Mouse (Mus musculus) CH12.LX (cell line): ENCODE results near the gene Arl5c. TPM values are rescaled to one million over a fixed set of nuclear protein-coding genes. Genes with fewer than 3 reads are reported as not detected.

Experiments used
- DNase-seq: peaks from one replicate; pipeline ENCODE4 v3.0.0-alpha.2; 2013; ENCODE audit errors: extremely low read depth
- H3K27ac ChIP-seq: 2 replicates; pipeline ENCODE4 v1.5.1; 2012; ENCODE audit warnings: low read depth, mild to moderate bottlenecking, control low read depth, moderate library complexity; ENCODE audit not compliant: insufficient read depth
- H3K27me3 ChIP-seq: replicated peaks from 2 replicates; pipeline ENCODE3; 2012; ENCODE audit warnings: inconsistent platforms
- H3K36me3 ChIP-seq, 2 experiments: replicated peaks in 1 of 2; 2 replicates each; pipeline versions ENCODE3 to v1.6.1; 2012; ENCODE audit warnings: inconsistent platforms in 1 of 2, low read length in 1 of 2, mild to moderate bottlenecking in 1 of 2, mixed read lengths in 1 of 2, moderate library complexity in 1 of 2; ENCODE audit not compliant: control insufficient read depth in 1 of 2, insufficient read depth in 1 of 2
- H3K4me1 ChIP-seq, 2 experiments: 2 replicates each; pipeline ENCODE4 v1.6.1; 2012; ENCODE audit warnings: inconsistent platforms in 1 of 2, moderate library complexity in 1 of 2; ENCODE audit not compliant: insufficient read depth in 2 of 2, control insufficient read depth in 1 of 2
- H3K4me2 ChIP-seq: 2 replicates; pipeline ENCODE4 v1.6.1; 2012; ENCODE audit warnings: low read depth, mild to moderate bottlenecking, control low read depth; ENCODE audit not compliant: poor library complexity, insufficient read depth, severe bottlenecking
- H3K4me3 ChIP-seq, 3 experiments: fragments of 150-350 bp in 1 of 3; sonication (generic) in 1 of 3; replicated peaks in 1 of 3; 2 replicates each; pipeline versions ENCODE3 to v1.5.1; 2011 to 2012; ENCODE audit warnings: low read depth in 2 of 3, low read length in 2 of 3, mild to moderate bottlenecking in 2 of 3, moderate library complexity in 2 of 3, control low read depth in 1 of 3, improper control_type of control experiment in 1 of 3, inconsistent platforms in 1 of 3, mixed read lengths in 1 of 3; ENCODE audit not compliant: poor library complexity in 1 of 3
- H3K79me2 ChIP-seq: replicated peaks from 2 replicates; pipeline ENCODE4 v1.6.1; 2012; ENCODE audit warnings: mild to moderate bottlenecking, moderate library complexity; ENCODE audit not compliant: control insufficient read depth, poor library complexity, insufficient read depth, severe bottlenecking; ENCODE audit errors: extremely low read depth
- H3K9ac ChIP-seq: 2 replicates; pipeline ENCODE4 v1.6.1; 2012; ENCODE audit warnings: low read depth, mild to moderate bottlenecking, control low read depth, moderate library complexity; ENCODE audit not compliant: insufficient read depth
- H3K9me3 ChIP-seq: replicated peaks from 2 replicates; pipeline ENCODE3; 2012; ENCODE audit warnings: low read length, inconsistent platforms, mixed read lengths
- BHLHE40 ChIP-seq: IDR thresholded peaks from 2 replicates; pipeline ENCODE4 v1.6.1; 2011; ENCODE audit warnings: mild to moderate bottlenecking, low read depth, low read length, improper control_type of control experiment
- CHD1 ChIP-seq: IDR thresholded peaks from 2 replicates; pipeline ENCODE4 v1.6.1; 2012; ENCODE audit warnings: low read depth, low read length, improper control_type of control experiment, inconsistent platforms
- CHD2 ChIP-seq: IDR thresholded peaks from 2 replicates; pipeline ENCODE4 v1.6.1; 2011; ENCODE audit warnings: low read length, improper control_type of control experiment
- CTCF ChIP-seq, 2 experiments: IDR thresholded peaks in 1 of 2; conservative IDR thresholded peaks in 1 of 2; 2 replicates each; pipeline ENCODE4 v1.5.1; 2011 to 2012; ENCODE audit warnings: low read depth in 2 of 2, low read length in 2 of 2, improper control_type of control experiment in 1 of 2, inconsistent platforms in 1 of 2, mild to moderate bottlenecking in 1 of 2, moderate library complexity in 1 of 2
- E2F4 ChIP-seq: IDR thresholded peaks from 2 replicates; pipeline ENCODE4 v1.6.1; 2011; ENCODE audit warnings: low read depth, low read length, improper control_type of control experiment; ENCODE audit not compliant: insufficient replicate concordance
- ELF1 ChIP-seq: IDR thresholded peaks from 2 replicates; pipeline ENCODE4 v1.6.1; 2014; ENCODE audit warnings: low read depth, mild to moderate bottlenecking, inconsistent platforms, low read length, improper control_type of control experiment
- EP300 ChIP-seq: IDR thresholded peaks from 2 replicates; pipeline ENCODE4 v1.6.1; 2011; ENCODE audit warnings: low read length, improper control_type of control experiment
- ETS1 ChIP-seq: conservative IDR thresholded peaks from 2 replicates; pipeline ENCODE4 v1.6.1; 2012; ENCODE audit warnings: low read depth, mild to moderate bottlenecking, inconsistent platforms, low read length, improper control_type of control experiment, moderate library complexity
- GABPA ChIP-seq: IDR thresholded peaks from 2 replicates; pipeline ENCODE4 v1.6.1; 2012; ENCODE audit warnings: low read depth, low read length, improper control_type of control experiment, inconsistent platforms; ENCODE audit not compliant: insufficient replicate concordance
- HCFC1 ChIP-seq: IDR thresholded peaks from 2 replicates; pipeline ENCODE4 v1.6.1; 2012; ENCODE audit warnings: low read depth, mild to moderate bottlenecking, inconsistent platforms, low read length, improper control_type of control experiment
- IRF4 ChIP-seq: IDR thresholded peaks from 2 replicates; pipeline ENCODE4 v1.6.1; 2014; ENCODE audit warnings: low read depth, mild to moderate bottlenecking, inconsistent platforms, low read length, improper control_type of control experiment
- JUN ChIP-seq: IDR thresholded peaks from 2 replicates; pipeline ENCODE4 v1.6.1; 2011; ENCODE audit warnings: low read depth, mild to moderate bottlenecking, low read length, improper control_type of control experiment, moderate library complexity; ENCODE audit not compliant: insufficient read depth
- JUND ChIP-seq: conservative IDR thresholded peaks from 2 replicates; pipeline ENCODE4 v1.6.1; 2011; ENCODE audit warnings: low read depth, low read length, improper control_type of control experiment
- KAT2A ChIP-seq: IDR thresholded peaks from 2 replicates; pipeline ENCODE4 v1.6.1; 2012; ENCODE audit warnings: low read length, improper control_type of control experiment, inconsistent platforms; ENCODE audit not compliant: insufficient replicate concordance
- MAFK ChIP-seq: IDR thresholded peaks from 2 replicates; pipeline ENCODE4 v1.6.1; 2011; ENCODE audit warnings: low read length, improper control_type of control experiment; ENCODE audit not compliant: insufficient replicate concordance
- MAX ChIP-seq: IDR thresholded peaks from 2 replicates; pipeline ENCODE4 v1.6.1; 2011; ENCODE audit warnings: low read length, improper control_type of control experiment
- MAZ ChIP-seq: IDR thresholded peaks from 2 replicates; pipeline ENCODE4 v1.6.1; 2012; ENCODE audit warnings: low read depth, mild to moderate bottlenecking, inconsistent platforms, low read length, improper control_type of control experiment, moderate library complexity
- MEF2A ChIP-seq: IDR thresholded peaks from 2 replicates; pipeline ENCODE4 v1.6.1; 2014; ENCODE audit warnings: low read depth, mild to moderate bottlenecking, inconsistent platforms, low read length, improper control_type of control experiment, borderline replicate concordance
- MXI1 ChIP-seq: IDR thresholded peaks from 2 replicates; pipeline ENCODE4 v1.6.1; 2011; ENCODE audit warnings: mild to moderate bottlenecking, low read depth, low read length, improper control_type of control experiment
- MYC ChIP-seq: IDR thresholded peaks from 2 replicates; pipeline ENCODE4 v1.6.1; 2011; ENCODE audit warnings: low read depth, mild to moderate bottlenecking, improper control_type of control experiment, low read length
- NELFE ChIP-seq: IDR thresholded peaks from 2 replicates; pipeline ENCODE4 v1.6.1; 2011; ENCODE audit warnings: low read depth, low read length, improper control_type of control experiment
- NRF1 ChIP-seq: IDR thresholded peaks from 2 replicates; pipeline ENCODE4 v1.6.1; 2014; ENCODE audit warnings: low read depth, mild to moderate bottlenecking, inconsistent platforms, low read length, improper control_type of control experiment, moderate library complexity
- PAX5 ChIP-seq: IDR thresholded peaks from 2 replicates; pipeline ENCODE4 v1.6.1; 2012; ENCODE audit warnings: low read length, inconsistent platforms, mixed read lengths
- POLR2A ChIP-seq: IDR thresholded peaks from 2 replicates; pipeline ENCODE4 v1.6.1; 2011; ENCODE audit warnings: low read depth, mild to moderate bottlenecking, improper control_type of control experiment, low read length
- POLR2AphosphoS2 ChIP-seq: IDR thresholded peaks from 2 replicates; pipeline ENCODE4 v1.6.1; 2011; ENCODE audit warnings: low read depth, low read length, improper control_type of control experiment
- RAD21 ChIP-seq: IDR thresholded peaks from 2 replicates; pipeline ENCODE4 v1.6.1; 2011; ENCODE audit warnings: low read depth, mild to moderate bottlenecking, low read length, improper control_type of control experiment, moderate library complexity
- RCOR1 ChIP-seq: conservative IDR thresholded peaks from 2 replicates; pipeline ENCODE4 v1.6.1; 2012; ENCODE audit warnings: low read depth, mild to moderate bottlenecking, inconsistent platforms, low read length, improper control_type of control experiment
- SIN3A ChIP-seq: IDR thresholded peaks from 2 replicates; pipeline ENCODE4 v1.6.1; 2012; ENCODE audit warnings: low read length, improper control_type of control experiment, inconsistent platforms
- SMC3 ChIP-seq: IDR thresholded peaks from 2 replicates; pipeline ENCODE4 v1.6.1; 2011; ENCODE audit warnings: low read depth, low read length, improper control_type of control experiment
- TBP ChIP-seq: conservative IDR thresholded peaks from 2 replicates; pipeline ENCODE4 v1.6.1; 2011; ENCODE audit warnings: low read depth, low read length, improper control_type of control experiment
- TCF12 ChIP-seq: IDR thresholded peaks from 2 replicates; pipeline ENCODE4 v1.6.1; 2014; ENCODE audit warnings: low read depth, mild to moderate bottlenecking, inconsistent platforms, low read length, improper control_type of control experiment
- UBTF ChIP-seq: IDR thresholded peaks from 2 replicates; pipeline ENCODE4 v1.6.1; 2012; ENCODE audit warnings: low read depth, mild to moderate bottlenecking, inconsistent platforms, low read length, improper control_type of control experiment, moderate library complexity
- USF1 ChIP-seq: IDR thresholded peaks from 2 replicates; pipeline ENCODE4 v1.6.1; 2014; ENCODE audit warnings: low read depth, mild to moderate bottlenecking, inconsistent platforms, low read length, improper control_type of control experiment
- USF2 ChIP-seq: conservative IDR thresholded peaks from 2 replicates; pipeline ENCODE4 v1.6.1; 2011; ENCODE audit warnings: low read depth, low read length, improper control_type of control experiment
- ZC3H11A ChIP-seq: IDR thresholded peaks from 2 replicates; pipeline ENCODE4 v1.6.1; 2012; ENCODE audit warnings: low read depth, mild to moderate bottlenecking, inconsistent platforms, low read length, improper control_type of control experiment
- ZKSCAN1 ChIP-seq: IDR thresholded peaks from 2 replicates; pipeline ENCODE4 v1.6.1; 2012; ENCODE audit warnings: low read depth, inconsistent platforms, low read length, improper control_type of control experiment, borderline replicate concordance
- ZMIZ1 ChIP-seq: IDR thresholded peaks from 2 replicates; pipeline ENCODE4 v1.6.1; 2012; ENCODE audit warnings: low read depth, mild to moderate bottlenecking, inconsistent platforms, low read length, improper control_type of control experiment
- ZNF384 ChIP-seq: IDR thresholded peaks from 2 replicates; pipeline ENCODE4 v1.6.1; 2012; ENCODE audit warnings: low read depth, low read length, improper control_type of control experiment, inconsistent platforms
- dilution Hi-C: fragments of 300-500 bp; cut with MboI; formaldehyde crosslinking; loops from 2 replicates; pipeline ENCODE4 v1.14.3; 2020; ENCODE audit warnings: low sequenced_read_pairs; ENCODE audit not compliant: extremely low pct_unique_long_range_greater_than_20kb, extremely low pct_ligation_motif_present
- in situ Hi-C: fragments of 300-500 bp; cut with MboI; formaldehyde crosslinking; loops from 3 replicates; pipeline ENCODE4 v1.14.3; 2019; ENCODE audit warnings: low sequenced_read_pairs, low pct_ligation_motif_present, low pct_unique_long_range_greater_than_20kb, mixed read lengths
- polyA plus RNA-seq: library from polyadenylated mRNA; unstranded; fragments of >175 nt; gene quantifications from 2 replicates; pipeline ENCODE4 v1.2.1, GENCODE M21; 2012; ENCODE audit warnings: low read depth; ENCODE audit not compliant: insufficient read length
- total RNA-seq, 2 experiments: library from RNA; depleted of rRNA; stranded (reverse); fragments of 300-350 nt in 1 of 2; fragments of >200 nt in 1 of 2; gene quantifications; 2 replicates each; pipeline ENCODE4 v1.2.3; 2012 to 2014

Gene Arl5c
- total and polyA plus RNA-seq, 3 experiments, result 28.5 to 45.5 (median 32.2) TPM

DNA sequence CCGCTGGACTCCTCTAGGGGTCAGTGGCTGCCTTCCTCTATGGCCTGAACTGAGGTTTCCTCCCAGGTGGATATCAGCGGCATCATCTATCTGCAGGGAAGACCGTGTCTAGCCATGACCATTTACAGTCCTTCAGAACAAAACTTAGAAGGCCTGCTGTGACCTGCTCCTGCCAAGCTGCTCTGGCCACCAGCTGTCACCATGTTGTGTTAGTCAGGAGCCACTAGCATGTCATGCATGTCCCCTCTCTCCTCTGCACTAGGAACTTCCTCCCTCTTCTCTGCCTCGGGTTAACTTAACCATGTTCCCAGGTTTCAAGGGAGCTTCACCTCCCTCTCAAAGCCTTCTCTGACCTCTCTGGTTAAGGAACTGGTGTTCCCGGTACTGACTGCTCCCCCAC, 3.8 kb upstream of the Arl5c start:
- H3K27ac ChIP-seq, result peak overlapping the region; percentile 88
- H3K4me3 ChIP-seq, result peak overlapping the region in 2 of 3 experiments; percentile 2 to 23
- H3K36me3 ChIP-seq, result peaks cover 0 to under 1% of the 10 kb centered on the region in 2 experiments
- H3K4me1 ChIP-seq, result peaks cover 42 to 84% of the 10 kb centered on the region in 2 experiments
- peak overlapping the region; percentile 69 for H3K4me2 ChIP-seq
- H3K9me3 ChIP-seq, result peaks cover under 1% of the 10 kb centered on the region
- TF ChIP-seq ZC3H11A (no peak), PAX5 (no peak), KAT2A (0 out of 2 replicates have a peak, but pooled peaks have one; percentile 31), IRF4 (no peak), MEF2A (no peak; the same call in 1 of the 2 replicates), NELFE (peak; percentile 75), BHLHE40 (no peak), JUND (no peak), MAX (peak; percentile 62), UBTF (no peak), USF1 (no peak), CHD2 (peak; percentile 53), JUN (no peak; the same call in 1 of the 2 replicates), GABPA (no peak), MAFK (0 out of 2 replicates have a peak, but pooled peaks have one; percentile 9), EP300 (no peak; the same call in 1 of the 2 replicates), MYC (0 out of 2 replicates have a peak, but pooled peaks have one; percentile 2), USF2 (no peak), MXI1 (peak; percentile 1; the same call in 1 of the 2 replicates), ZNF384 (no peak), RCOR1 (peak; percentile 87), SIN3A (no peak), ZMIZ1 (peak; percentile 69; the same call in 1 of the 2 replicates), MAZ (0 out of 2 replicates have a peak, but pooled peaks have one; percentile 78), E2F4 (0 out of 2 replicates have a peak, but pooled peaks have one; percentile 41), POLR2AphosphoS2 (no peak), CTCF (conservative IDR thresholded peaks at IDR 0.05 in 1 of 2, IDR thresholded peaks at IDR 0.05 in 1 of 2; ENCODE audit: low read depth in 2 of 2, low read length in 2 of 2) (peak in 1 of 2 experiments; percentile 46; a peak in 1 of 4 replicates), POLR2A (no peak), TBP (0 out of 2 replicates have a peak, but pooled peaks have one; percentile 22), ETS1 (peak; percentile 28; the same call in 1 of the 2 replicates), NRF1 (no peak; the same call in 1 of the 2 replicates), CHD1 (peak; percentile 85; the same call in 1 of the 2 replicates), SMC3 (peak; percentile 16; the same call in 1 of the 2 replicates), ELF1 (no peak; the same call in 1 of the 2 replicates), ZKSCAN1 (no peak), HCFC1 (peak; percentile 12; the same call in 1 of the 2 replicates), TCF12 (no peak; the same call in 1 of the 2 replicates), RAD21 (peak; percentile 26)
- no peaks in the 10 kb centered on the region for H3K79me2 ChIP-seq
- dilution Hi-C loops (no loop called here), in situ Hi-C loops (no loop called here)
- H3K9ac ChIP-seq, result peak overlapping the region; percentile 23
- H3K27me3 ChIP-seq, result no peaks in the 10 kb centered on the region
- DNase-seq, result peak; percentile 49
